Mouse (Mus musculus) cortical plate, adult 2 months (tissue): ENCODE data around the gene Mbtps1. TPM values are rescaled to one million over a fixed set of nuclear protein-coding genes. Genes with fewer than 3 reads are reported as not detected.

ENCODE experiments used
- H3K27ac ChIP-seq: fragments of 200-500 bp; 2 replicates; pipeline ENCODE4 v1.5.1; 2012; ENCODE audit warnings: low read length, control low read depth, inconsistent platforms; ENCODE audit not compliant: insufficient read depth
- H3K4me1 ChIP-seq: fragments of 200-500 bp; 2 replicates; pipeline ENCODE4 v1.6.1; 2011; ENCODE audit warnings: low read length; ENCODE audit not compliant: control insufficient read depth, insufficient read depth
- H3K4me3 ChIP-seq: fragments of 200-500 bp; 2 replicates; pipeline ENCODE4 v1.5.1; 2011; ENCODE audit warnings: mild to moderate bottlenecking, low read length, control low read depth; ENCODE audit not compliant: insufficient read depth
- CTCF ChIP-seq: fragments of 200-500 bp; IDR thresholded peaks from 2 replicates; pipeline ENCODE4 v1.5.1; 2011; ENCODE audit warnings: mild to moderate bottlenecking, control low read depth, low read length; ENCODE audit not compliant: insufficient read depth; ENCODE audit errors: extremely low read depth
- POLR2A ChIP-seq: fragments of 200-500 bp; IDR thresholded peaks from 2 replicates; pipeline ENCODE4 v1.6.1; 2011; ENCODE audit warnings: mild to moderate bottlenecking, low read length, control low read depth; ENCODE audit not compliant: insufficient read depth; ENCODE audit errors: extremely low read depth
- polyA plus RNA-seq: library from polyadenylated mRNA; depleted of rRNA; stranded (reverse); fragments of >200 nt; gene quantifications from 2 replicates; pipeline ENCODE4 v1.2.3, GENCODE M21; 2012

Mbtps1 gene
- polyA plus RNA-seq, 1 experiment = 66.1 TPM

DNA sequence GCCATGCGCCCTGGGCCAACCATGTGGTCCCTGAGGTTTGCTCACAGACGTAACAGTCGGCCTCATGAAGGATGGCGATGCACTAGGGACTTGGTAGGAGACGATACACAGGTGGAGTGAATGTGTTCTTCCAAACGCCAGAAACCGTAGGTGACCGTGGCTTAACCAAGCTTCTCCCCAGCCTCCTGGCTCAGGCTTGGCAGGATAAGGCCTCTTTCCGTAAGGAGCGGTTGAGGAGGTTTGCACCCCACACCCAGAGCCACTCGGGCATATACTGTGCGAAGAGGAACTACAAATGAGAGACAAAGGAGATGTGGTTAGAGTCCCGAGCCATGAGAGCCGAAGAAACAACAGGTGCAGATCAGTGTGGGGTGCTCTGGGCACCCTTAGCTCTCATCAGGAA lies 5.3 kb upstream of the Mbtps1 start:
- H3K4me1 ChIP-seq = no peaks in the 10 kb centered on the region
- H3K4me3 ChIP-seq = no peak overlapping the region
- TF ChIP-seq POLR2A = no peak
- TF ChIP-seq CTCF = no peak
- H3K27ac ChIP-seq = no peak overlapping the region

DNA sequence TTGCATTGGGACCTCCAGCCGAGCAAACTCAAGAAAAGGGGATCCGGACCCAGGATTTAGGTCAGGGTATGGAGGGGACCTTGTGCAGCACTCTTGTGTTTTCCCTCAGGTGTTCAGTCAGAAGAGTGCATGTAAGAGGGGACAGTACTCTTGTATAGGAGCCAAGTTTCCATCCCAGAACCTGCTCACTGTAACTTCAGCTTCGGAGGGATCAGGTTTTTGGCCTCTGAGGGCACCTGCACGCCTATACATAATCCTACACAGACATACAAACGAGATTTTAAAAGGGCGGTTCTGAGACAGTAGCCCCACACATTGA lies 826 bp upstream of the Mbtps1 start:
- no peak overlapping the region for H3K27ac ChIP-seq
- peak overlapping the region; percentile 92; the same call in 1 of the 2 replicates for H3K4me3 ChIP-seq
- peaks cover 2% of the 10 kb centered on the region; the same call in 1 of the 2 replicates for H3K4me1 ChIP-seq
- TF ChIP-seq CTCF = no peak
- no peak for TF ChIP-seq POLR2A

- peak overlapping the region; percentile 88 for H3K27ac ChIP-seq
- H3K4me3 ChIP-seq = peak overlapping the region; percentile 92
- H3K4me1 ChIP-seq = peaks cover 2% of the 10 kb centered on the region; the same call in 1 of the 2 replicates
- TF ChIP-seq CTCF (no peak), POLR2A (peak; percentile 72; the same call in 1 of the 2 replicates)
Observed at GRCm38 (mm10) chr8:119557821-119558602, 523 bp downstream of the Mbtps1 start.

DNA sequence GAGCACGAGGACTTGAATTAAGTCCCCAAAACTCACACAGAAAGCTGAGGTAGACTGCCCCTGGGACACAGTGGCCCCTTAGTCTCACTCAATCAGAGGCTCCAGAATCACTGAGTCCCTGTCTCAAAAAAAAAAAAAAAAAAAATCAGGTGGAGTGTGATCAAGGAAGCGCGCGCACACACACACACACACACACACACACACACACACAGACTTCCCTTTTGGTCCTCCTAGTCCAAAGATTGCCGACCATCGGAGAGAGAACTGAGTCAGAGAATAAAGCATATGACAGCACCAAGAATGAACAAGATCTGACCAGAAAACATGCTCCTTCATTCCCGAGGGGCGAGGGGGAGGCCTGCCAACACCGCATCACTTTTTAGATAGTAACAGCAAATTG lies 1.4 kb downstream of the Mbtps1 start:
- TF ChIP-seq CTCF (no peak), POLR2A (no peak)
- no peak overlapping the region for H3K27ac ChIP-seq
- peaks cover 2% of the 10 kb centered on the region; the same call in 1 of the 2 replicates for H3K4me1 ChIP-seq
- no peak overlapping the region; the same call in 1 of the 2 replicates for H3K4me3 ChIP-seq

GRCm38 (mm10) chr8:119555861-119556260 lies 2.7 kb downstream of the Mbtps1 start:
- no peak overlapping the region for H3K27ac ChIP-seq
- peaks cover 2% of the 10 kb centered on the region; the same call in 1 of the 2 replicates for H3K4me1 ChIP-seq
- no peak overlapping the region for H3K4me3 ChIP-seq
- TF ChIP-seq POLR2A (no peak), CTCF (no peak)

- H3K4me3 ChIP-seq = no peak overlapping the region
- no peak overlapping the region for H3K27ac ChIP-seq
- peaks cover 9% of the 10 kb centered on the region for H3K4me1 ChIP-seq
- no peak for TF ChIP-seq POLR2A
- no peak for TF ChIP-seq CTCF
Observed at GRCm38 (mm10) chr8:119552967-119553366, 5.6 kb downstream of the Mbtps1 start.

- Histone ChIP-seq H3K27ac (no peak overlapping the region), H3K4me3 (no peak overlapping the region), H3K4me1 (peaks cover 7% of the 10 kb centered on the region)
- TF ChIP-seq POLR2A (no peak), CTCF (no peak)
Observed at GRCm38 (mm10) chr8:119548560-119549113, 9.9 kb downstream of the Mbtps1 start.

GRCm38 (mm10) chr8:119547019-119547691 lies 11.4 kb downstream of the Mbtps1 start:
- H3K4me1 ChIP-seq = peaks cover 7% of the 10 kb centered on the region
- no peak overlapping the region for H3K4me3 ChIP-seq
- H3K27ac ChIP-seq = no peak overlapping the region
- no peak for TF ChIP-seq CTCF
- no peak for TF ChIP-seq POLR2A

DNA sequence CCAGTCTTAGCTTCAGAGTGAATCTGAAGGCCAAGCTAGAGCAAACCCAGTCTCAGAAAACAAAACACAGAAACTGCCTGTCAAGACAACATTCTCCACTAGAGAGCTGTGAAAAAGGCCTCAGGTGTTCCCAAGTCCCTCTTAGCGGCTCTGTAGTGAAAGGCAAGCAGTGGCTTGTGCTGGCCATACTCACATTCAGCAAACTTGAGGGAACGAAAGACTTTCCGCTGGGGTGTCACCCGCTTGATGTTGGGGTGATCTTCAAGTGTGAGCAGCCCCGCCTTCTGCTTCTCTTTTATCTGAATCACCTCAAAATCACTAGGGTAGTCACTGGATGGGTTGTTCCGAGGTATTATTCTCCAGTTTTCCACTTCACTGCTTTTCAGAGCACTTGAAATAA lies 12.7 kb downstream of the Mbtps1 start:
- peaks cover 7% of the 10 kb centered on the region for H3K4me1 ChIP-seq
- no peak overlapping the region for H3K27ac ChIP-seq
- no peak overlapping the region for H3K4me3 ChIP-seq
- no peak for TF ChIP-seq POLR2A
- no peak for TF ChIP-seq CTCF

DNA sequence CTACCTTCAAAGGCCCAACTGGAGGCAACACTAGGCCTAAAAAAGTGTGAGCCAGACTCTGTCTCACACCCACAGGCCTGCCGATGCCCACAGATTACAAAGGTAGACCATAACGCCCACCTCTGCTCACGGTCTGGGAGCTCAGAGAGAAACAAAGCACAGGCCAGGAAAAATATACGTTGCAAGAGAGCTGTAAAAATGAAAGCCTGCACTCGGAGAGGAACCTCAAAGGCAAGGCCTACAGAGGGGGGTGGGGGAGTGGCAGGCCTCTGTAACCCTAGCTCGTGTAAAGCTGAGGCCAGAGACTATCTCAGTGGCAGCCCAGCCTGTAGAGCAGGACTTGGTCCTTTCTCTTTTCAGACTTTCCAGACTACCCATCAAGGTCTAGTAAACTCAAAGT lies 13.4 kb downstream of the Mbtps1 start:
- Histone ChIP-seq H3K4me3 (no peak overlapping the region), H3K4me1 (peaks cover 4% of the 10 kb centered on the region), H3K27ac (no peak overlapping the region)
- TF ChIP-seq POLR2A (no peak), CTCF (no peak)

DNA sequence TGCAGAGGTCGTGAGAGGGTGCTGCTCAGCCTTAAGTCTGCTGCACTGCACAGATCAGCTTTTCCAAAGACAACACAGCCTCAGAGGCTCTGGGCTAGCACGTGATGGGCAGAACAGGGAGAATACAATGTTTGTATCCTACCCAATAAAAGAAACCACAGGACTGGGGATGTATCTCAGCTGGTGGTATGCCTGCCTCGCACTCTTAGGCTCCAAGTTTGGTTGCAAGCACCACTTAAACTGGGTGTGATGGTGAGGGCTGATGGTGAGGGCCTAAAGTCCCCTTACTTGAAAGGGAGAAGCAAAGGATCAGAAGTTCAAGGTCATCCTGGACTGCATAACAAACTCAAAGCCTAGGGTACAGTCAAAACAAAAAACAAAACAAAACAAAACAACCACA lies 13.9 kb downstream of the Mbtps1 start:
- H3K4me1 ChIP-seq = no peaks in the 10 kb centered on the region

More for the DNA sequence above, 13.9 kb downstream of the Mbtps1 start:
- H3K4me3 ChIP-seq = no peak overlapping the region
- no peak overlapping the region for H3K27ac ChIP-seq
- no peak for TF ChIP-seq POLR2A
- no peak for TF ChIP-seq CTCF
